Mouse (Mus musculus) liver (tissue): Measurements from ENCODE around the gene S100a1.

Source experiments
- DNase-seq: peaks from one replicate; pipeline ENCODE4 v3.0.0-alpha.2; 2020; ENCODE audit warnings: mixed read lengths

The S100a1 gene

DNA sequence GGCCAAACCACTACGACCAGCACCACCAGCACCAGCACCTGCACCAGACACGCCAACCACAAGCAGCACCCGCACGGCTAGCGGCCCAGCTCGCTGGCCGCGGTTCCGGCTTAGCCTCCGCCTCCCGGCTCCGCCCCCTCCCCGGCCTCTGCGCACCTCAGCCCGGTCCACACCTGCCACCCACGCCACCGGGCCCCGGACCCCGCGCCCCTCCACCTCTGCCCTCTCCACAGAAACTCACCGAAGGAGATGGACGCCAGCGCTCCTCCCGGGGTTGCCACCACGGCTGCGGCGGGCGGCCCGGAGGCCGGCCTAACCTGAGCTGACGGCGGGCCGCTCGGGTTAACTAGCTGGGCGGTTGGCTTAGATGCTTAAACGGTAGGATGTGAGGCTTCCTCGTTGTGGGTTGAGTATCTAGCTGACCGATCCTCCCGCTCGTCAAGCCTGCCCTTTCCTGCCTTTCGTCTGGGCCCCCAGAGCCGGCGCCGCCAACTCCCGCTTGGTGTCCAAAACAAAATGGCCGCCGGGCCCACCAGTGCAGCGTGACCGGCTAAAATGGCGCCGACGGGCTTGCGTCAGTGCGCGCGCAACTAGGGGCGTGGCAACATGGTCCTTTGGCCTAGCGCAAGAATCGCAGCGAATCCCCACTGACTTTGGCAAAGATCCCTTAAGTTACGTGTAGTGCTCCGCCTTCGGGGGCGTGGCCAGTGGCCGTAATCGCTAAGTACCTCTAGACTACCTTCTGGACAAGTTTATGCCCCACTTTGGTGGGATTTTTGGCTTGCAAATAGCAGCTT, 5.0 kb downstream of the S100a1 start, which contains the start of gene Chtop:
TSS of gene Chtop (minus strand) at position 549 of the 797 bp plus-strand sequence.
- peak; percentile 100 for DNase-seq

DNA sequence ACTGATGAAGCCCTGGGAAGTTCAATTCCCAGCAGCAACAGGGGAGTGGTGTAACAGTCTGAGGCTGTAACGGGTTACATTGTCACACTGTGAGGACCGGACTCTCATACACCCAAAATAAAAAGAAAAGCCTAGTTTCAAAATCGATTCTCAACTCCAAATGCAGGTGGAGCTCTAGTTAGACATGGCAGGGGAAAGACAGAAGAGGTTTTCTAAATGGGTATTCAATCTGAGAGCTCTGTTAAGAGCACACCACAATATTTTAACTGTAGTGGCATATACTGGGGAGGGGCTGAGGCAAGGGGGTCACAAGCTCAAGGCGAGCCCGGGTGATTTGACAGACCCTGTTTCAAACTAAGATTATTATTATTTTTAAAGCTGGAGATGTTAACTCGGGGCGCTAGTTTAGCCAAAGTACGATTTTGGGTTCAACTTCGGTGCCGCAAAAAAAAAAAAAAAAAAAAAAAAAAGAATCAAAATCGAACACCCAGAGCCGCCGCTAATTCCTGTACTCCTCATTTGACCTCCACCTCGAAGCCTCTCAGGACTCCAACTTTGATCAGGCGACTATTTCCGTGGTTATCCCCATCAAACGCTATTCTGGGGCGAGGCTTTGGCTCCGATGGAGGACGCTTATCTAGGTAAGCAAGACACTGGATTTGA, 5.8 kb downstream of the S100a1 start:
- no peak for DNase-seq

DNA sequence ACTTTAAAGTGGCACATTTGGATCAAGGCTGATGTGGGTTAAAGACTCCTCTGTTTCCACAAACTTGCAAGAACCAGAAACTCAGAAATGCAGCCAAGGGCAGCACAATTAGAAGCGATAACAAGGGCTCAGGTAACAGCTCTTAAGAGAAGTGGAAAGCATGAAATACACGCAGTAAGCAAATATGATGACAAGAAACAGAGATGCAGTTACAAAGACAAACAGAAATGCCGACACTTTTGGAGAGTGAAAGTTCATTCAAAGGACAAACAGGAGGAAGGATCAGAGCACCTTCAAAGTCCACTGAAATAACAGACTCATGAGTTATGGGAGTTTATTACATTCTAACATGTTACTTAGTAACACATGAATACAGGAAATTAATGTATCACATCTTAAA, 7.8 kb downstream of the S100a1 start:
- DNase-seq: no peak

DNA sequence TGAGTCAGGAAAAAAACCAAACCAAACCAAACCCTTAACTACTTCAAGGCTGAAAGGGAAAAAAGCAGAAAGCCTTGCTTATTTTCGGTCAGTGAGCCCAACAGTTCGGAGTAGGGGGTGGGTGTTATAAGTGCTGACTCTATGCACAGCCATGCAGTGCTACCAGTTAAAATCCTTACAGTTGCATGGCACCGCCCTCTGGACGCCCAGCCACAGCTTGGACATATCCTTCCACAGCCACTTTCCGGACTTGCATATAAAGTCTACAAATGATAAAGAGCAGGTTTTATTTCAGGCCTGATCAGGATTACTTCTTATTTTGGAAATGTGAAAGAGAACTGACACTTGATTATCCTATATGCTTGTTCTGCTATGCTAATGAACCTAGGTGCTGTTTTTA, 9.0 kb downstream of the S100a1 start:
- no peak for DNase-seq

DNA sequence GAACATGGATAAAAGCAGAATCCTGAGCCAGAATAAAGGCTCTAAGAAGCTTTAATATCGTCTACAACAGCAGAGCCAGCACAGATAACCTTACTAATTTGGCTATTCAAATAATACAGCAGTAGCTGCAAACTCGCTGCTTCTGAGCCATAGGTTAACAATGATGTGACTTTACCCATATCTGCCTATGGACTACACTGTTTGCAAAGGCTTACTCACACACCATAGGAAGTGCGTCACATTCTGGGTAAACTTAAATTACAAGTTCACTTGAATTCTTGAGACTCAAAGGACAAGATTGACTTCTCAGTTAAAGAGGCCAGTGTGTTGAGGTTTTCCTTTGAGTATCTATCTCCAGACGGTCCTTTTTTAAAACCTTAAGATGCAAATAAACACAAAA, 10.7 kb downstream of the S100a1 start:
- DNase-seq: no peak

DNA sequence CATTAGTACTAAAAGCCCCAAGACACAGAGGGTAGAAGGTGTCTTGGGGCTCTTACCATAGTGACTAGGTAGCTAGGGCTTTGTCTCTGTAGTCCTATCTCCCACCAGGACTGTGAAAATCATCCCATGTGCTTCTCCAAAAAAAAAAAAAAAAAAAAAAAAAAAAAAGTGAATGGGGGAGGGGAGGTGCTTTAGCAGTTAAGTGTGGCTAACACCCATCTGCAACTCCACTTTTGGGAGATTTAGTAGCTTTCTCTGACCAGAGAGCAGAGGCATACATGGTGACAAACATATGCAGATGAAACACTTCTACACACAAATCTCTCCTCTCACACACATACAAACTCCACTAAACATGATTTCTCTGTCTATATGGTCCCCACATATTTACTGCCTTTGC, 16.6 kb downstream of the S100a1 start:
- DNase-seq: no peak

DNA sequence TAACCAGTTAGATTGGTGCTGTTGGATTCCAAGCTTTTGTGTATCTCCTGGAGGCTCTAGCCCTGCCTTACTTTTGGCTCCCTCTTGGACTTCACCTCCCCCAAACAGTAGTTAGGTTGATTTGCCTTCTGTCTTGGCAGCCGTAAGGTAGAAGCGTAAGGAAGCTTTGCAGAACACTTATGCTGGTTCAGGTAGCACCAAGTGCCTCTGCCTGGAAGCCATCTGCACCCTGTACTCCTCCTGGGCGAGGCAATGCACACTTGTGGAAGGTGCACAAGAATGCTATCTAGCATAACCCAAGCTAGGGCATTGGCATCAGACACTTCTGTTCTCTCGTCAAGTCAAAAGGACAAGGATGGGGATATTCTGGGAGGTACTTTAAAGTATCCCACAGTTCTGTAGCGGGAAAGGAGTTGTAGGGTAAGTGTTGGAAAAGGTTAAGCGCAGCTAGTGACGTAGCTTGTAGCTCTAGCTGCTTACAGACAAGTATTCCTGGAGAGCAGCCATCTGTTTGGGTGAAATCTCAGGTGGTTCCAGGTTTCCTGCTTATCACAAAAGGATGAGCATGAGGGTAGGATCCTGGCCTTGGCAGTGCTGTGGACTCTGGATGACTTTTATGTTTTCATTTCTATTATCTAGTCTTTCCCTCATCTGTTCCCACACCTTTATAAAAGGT, 18.2 kb downstream of the S100a1 start:
- no peak for DNase-seq

DNA sequence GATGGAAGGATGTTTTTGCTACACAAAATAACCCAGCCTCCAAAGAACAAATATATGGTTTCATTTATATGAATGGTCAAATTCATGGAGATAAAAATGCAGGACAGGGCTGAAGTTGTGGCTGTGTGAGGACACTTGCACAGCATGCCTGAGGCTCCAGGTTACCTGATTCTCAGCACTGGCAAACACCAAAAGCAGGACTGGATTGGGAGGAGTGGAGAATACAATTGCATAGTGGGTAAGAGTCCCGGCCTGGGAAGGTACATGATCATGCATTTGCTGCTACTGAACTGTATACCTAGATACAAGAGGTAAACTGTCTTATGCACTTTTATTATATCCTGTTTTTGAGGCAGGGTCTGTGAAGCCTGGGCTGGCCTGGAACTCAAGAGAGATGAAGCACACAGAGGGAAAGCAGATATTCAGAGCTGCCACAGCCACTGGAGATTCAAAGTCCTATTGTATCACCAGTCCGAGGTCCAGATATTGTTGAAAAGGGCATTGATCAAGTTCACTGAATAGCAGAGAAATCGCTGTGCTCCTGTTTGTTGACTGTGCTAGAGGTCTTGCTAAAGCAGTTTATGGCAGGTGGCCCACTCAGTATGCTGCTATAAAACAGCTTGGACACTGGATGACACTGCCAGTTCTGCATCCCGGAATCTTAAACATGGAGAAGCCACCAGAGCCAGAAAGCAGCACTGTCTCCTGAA, 20.2 kb downstream of the S100a1 start:
- no peak for DNase-seq

DNA sequence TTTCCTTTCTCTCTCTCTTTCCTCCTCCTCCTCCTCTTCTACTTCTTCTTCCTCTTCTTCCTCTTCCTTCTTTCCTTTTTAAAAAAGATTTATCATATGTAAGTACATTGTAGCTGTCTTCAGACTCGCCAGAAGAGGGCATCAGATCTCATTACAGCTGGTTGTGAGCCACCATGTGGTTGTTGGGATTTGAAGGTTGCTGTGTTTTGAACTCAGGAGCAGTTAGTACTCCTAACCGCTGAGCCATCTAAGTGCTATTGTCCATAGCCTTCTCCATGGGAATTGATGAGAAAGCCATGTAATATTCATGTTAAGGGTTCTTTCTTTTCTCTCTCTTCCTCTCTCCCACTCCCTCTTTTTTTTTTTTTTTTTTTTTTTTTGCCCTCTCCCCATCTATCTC, 22.8 kb downstream of the S100a1 start:
- peak; percentile 24 for DNase-seq

DNA sequence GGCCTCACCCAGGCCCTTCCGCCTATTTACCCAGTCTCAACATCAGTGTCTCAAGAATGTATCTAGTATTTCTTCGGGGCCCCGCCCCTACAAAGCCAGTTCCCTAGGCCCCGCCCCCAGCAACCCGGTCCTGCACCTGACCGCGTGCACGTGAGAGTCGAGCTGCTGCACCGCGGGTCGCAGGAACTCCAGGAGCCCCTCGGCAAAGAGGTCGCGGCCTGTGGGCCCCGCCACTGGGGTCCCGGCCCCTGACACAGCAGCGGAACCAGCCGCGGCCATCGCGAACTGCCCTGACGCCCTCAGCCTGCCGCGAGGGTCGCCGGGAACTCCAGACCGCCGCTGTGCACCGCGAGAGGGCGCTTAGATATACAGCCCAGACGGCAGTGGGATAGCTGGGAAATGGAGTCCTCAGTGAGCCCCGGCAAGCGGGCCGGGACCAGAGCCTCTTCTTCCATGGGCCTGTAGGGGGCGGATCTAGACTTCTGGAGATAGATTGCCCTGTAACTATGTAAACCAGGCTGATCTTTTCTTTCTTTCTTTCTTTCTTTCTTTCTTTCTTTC, 23.4 kb downstream of the S100a1 start, which contains the start of gene Snapin:
TSS of gene Snapin (minus strand) at position 338 of the 561 bp plus-strand sequence.
- peak; percentile 96 for DNase-seq

DNA sequence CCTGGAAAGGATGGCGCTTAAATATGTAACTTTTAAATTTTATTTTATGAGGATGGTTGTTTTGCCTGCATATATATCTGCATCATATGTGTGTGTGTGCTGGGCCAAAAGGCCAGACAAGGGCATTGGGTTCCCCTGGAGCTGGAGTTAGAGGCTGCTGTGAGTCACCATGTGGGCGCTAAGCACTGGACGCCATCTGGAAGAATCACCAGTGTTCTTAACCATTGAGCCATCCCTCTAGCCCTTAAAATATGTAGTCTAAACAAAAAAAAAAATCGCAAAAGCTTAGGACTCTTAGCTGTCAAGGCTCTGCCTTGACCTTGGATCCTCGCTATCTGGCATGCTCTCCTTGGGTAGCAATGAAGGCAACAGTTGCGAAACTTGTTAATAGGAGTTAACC, 25.6 kb downstream of the S100a1 start:
- no peak for DNase-seq

DNA sequence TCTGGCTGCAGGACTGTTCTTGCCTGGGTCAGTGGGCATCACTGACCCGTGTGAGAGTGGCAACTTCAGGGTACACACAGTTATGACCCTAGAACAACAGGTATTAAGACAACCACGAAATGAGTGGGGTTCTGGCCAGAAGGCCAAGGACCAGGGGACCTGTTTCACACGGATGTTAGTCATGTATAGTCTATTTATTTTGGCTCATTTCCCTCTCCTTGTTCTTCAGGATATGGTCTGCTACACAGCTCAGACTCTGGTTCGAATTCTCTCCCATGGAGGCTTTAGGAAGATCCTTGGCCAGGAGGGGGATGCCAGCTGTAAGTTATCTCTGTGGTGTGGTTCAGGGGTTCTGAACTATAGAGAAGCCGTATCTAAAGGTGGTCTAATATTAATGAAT, 27.2 kb downstream of the S100a1 start:
- DNase-seq: no peak

DNA sequence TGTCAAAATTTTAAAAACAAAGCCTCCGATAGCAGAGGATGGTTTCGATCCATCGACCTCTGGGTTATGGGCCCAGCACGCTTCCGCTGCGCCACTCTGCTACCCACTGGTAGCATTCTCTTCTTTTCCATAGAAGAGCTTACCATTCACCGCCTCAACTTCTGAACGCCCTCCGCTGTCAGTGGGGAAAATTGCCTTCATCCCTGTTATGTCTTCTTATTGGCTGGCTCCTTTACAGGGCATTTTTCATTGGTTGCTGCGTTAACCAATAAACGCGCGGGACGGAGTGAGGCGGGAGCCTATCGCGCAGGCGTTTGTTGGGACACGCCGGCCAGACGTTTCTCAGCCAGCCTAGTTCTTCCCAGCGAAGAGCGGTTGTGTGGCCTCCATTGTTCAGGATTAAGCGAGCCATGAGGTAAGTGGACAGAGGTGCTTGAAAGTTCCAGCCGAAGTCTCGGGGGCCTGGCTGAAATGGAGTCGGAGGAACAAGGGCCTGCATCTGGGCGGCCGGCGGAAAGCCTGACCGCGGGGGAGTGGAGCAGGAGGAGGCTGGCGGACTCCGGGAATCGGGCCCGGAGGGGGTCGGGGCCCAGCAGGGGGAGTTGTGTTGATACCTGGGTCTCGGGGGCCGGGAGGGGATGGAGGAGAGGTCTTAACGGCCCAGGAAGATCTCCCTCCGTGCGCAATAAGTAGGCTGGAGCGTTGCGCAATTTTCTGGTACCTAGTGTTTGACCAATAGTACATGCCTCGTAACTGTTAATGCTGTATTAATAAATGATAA, 38.2 kb downstream of the S100a1 start, which contains the start of gene Ilf2:
TSS of gene Ilf2 (plus strand) at position 296 of the 781 bp plus-strand sequence.
- peak; percentile 94 for DNase-seq

DNA sequence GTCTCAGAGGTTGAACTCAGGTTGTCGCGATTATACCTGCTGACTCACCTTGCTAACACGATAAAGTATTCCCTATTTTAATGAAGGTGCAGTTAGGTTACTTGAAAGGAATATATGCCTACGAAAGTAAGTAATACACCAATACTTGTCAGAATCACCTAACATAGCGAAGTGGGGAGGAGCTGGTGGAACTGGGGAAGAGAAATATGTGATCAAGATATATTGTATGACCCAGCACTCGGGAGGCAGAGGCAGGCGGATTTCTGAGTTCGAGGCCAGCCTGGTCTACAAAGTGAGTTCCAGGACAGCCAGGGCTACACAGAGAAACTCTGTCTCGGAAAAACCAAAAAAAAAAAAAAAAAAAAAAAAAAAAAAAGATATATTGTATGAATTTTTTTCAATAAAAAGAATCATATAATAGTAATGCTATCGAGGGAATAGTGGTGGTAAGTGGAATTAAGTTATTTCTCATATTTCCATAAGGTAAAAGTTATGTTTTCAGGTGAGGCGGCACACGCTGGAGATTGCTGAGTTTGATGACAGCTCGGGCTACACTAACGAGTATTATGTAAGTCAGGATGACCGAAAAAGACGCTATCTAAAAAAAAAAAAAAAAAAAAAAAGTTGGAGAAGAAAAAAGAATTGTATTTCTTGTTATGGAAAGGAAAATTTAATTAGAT, 38.9 kb downstream of the S100a1 start:
- no peak for DNase-seq

DNA sequence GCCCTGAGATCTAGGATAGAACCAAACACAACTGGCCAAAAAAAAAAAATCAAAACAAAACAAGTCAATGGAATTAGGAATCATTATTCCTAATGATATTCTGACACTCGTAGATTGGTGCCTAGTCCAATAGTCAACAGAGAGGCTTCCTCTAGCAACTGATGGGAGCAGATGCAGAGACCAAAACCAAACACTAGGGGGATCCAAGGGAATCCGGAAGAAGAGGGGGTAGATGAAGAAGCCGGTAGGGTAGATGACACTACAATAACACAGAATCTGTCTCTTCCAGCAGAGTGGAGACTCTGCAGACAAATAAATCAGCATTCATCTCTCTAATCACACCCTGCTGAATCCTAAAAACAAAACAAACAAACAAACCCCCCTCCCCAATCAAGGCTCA, 42.0 kb downstream of the S100a1 start:
- peak; percentile 54 for DNase-seq

DNA sequence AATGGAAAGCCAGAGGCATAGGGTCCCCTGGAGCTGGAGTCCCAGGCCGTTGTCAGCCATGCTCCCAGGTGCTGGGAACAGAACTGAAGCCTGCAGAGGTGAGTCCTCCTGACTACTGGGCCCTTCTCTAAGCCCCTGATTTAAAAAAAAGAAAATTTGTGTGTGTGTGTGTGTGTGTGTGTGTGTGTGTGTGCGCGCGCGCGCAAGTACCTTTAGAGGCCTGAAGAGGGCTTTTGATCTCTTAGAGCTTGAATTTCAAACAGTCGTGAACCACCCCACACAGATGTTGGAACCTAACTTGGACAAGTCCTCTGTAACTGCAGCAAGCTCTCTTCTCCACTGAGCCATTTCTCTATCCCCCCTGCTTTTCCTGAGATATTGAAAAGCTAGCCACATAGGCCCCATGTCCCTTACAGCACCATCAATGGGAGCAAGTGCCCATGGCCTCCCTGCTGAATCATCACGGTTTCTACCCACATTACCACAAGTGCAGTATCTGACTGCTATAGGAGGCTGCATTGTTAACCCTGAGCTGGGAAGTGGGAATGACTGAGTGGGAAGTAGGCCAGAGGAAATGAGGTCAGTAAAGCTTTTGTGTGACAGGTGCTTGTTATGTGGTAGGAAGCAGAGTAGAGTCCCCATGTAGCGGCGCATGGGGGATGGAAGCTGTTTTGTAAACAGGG, 46.4 kb downstream of the S100a1 start:
- no peak for DNase-seq

DNA sequence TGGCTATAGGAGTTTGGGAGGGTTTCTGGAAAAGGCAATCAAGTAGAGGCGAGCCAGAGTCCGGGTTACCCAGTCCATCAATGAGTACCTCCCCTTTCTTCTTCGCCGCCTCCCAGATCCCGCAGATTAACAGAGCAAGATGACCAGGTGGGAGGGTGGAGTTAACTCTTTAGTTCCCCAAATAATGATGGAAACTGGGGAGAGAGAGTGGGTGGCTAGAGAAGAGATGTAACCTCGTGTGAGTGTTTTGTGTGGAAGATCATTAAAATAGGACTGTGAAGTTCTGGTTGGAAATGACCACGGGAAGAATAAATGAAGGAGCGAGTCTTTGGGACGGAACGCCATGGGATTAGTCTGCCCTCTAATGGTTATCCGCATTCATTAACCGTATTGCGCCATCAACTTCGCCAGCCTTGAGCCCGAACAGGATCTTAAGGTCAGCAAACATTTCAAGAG, 47.9 kb downstream of the S100a1 start:
- peak; percentile 38 for DNase-seq

DNA sequence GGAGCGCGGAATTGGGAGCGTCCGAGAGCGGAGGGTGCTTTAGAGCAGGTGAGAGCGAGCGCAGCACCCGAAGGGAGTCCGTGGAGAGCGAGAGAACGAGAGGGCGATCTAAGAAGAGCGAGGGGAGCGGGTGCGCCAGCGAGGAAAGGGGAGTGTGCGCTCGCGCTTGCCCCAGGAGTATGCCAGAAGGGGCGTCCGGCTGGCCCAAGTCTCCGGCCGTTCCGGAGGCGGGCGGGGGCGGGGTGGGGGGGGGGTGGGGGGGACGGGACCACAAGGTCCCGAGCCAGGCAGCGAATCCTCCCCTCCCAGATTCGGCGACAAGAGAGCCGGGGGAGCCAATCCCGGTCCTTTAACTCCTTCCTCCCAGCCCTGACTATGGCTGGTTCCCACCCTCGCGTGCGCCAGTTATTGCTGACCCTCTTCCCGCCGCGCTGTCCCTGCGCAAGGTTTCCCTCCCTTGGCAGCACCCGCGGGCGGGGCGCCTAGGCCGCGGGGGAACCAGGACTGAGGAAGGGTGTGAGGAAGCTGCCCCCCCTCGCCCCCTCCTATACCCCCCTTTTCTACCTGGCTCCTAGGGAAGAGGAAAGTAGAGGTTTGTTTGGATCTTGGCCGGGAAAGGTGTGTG, 48.4 kb downstream of the S100a1 start, which contains the start of gene Npr1:
TSS of gene Npr1 (minus strand) at position 181 of the 625 bp plus-strand sequence.
- DNase-seq: peak; percentile 34

DNA sequence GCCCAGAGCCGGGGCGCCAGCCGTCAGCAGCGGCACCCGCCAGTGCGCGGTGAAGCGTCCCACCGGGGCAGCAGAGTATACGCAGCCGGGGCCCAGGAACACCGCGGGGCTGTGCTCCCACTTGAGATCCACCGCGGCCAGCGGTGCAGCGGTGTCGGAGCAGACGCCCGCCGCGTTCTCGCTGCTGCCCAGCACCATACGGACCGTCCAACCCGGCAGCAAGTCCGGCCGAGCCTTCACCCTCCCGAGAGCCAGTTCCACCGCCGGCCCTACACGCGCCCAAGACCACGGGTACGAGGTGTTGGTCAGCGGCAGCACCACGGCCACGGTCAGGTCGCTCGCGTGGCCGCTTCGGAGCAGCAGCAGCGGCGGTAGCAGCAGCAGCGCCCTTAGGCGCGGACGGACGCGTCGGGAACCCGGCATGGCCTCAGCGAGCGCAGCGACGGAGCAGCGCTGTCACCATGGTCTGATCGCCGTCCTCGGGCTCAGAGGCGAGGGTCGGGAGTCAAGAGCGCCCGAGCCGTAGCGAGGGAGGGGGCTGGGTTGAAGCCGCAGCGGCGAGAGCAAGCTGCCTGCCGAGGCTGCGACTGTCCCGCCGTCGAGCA, 49.0 kb downstream of the S100a1 start:
- no peak for DNase-seq
